Mouse (Mus musculus) forebrain, embryonic 11.5 days (tissue): ENCODE results near the gene Ehmt1. TPM values are rescaled to one million over a fixed set of nuclear protein-coding genes. Genes with fewer than 3 reads are reported as not detected.

Experiments used
- ATAC-seq: fragments of 200-750 bp; cut with Nextera tagmentation; replicated peaks from 2 replicates; pipeline ENCODE4 v1.8.0; 2017; ENCODE audit warnings: moderate TSS enrichment; ENCODE audit not compliant: low FRiP score
- DNase-seq: peaks from one replicate; pipeline ENCODE4 v3.0.0-alpha.2; 2017; ENCODE audit warnings: low spot score
- H3K27ac ChIP-seq: fragments of 300-500 bp; sonication (generic); 2 replicates; pipeline ENCODE4 v1.5.1; 2014; ENCODE audit warnings: low read depth, low read length
- H3K27me3 ChIP-seq: fragments of 300-500 bp; sonication (generic); 2 replicates; pipeline ENCODE4 v1.6.1; 2014; ENCODE audit warnings: mild to moderate bottlenecking, low read length, mixed read lengths; ENCODE audit not compliant: control insufficient read depth, insufficient read depth
- H3K36me3 ChIP-seq: fragments of 300-500 bp; sonication (generic); 2 replicates; pipeline ENCODE4 v1.6.1; 2014; ENCODE audit warnings: mild to moderate bottlenecking, low read length, moderate library complexity, mixed read lengths; ENCODE audit not compliant: control insufficient read depth, insufficient read depth
- H3K4me1 ChIP-seq: fragments of 300-500 bp; sonication (generic); replicated peaks from 2 replicates; pipeline ENCODE4 v1.6.1; 2014; ENCODE audit warnings: low read length, mixed read lengths; ENCODE audit not compliant: control insufficient read depth, insufficient read depth
- H3K4me2 ChIP-seq: fragments of 300-500 bp; sonication (generic); 2 replicates; pipeline ENCODE4 v1.6.1; 2014; ENCODE audit warnings: low read depth, mild to moderate bottlenecking, low read length, moderate library complexity, mixed read lengths; ENCODE audit not compliant: severe bottlenecking
- H3K4me3 ChIP-seq: fragments of 300-500 bp; sonication (generic); 2 replicates; pipeline ENCODE4 v1.5.1; 2014; ENCODE audit warnings: low read depth, low read length
- H3K9ac ChIP-seq: fragments of 300-500 bp; sonication (generic); 2 replicates; pipeline ENCODE4 v1.6.1; 2014; ENCODE audit warnings: low read length
- H3K9me3 ChIP-seq: fragments of 300-500 bp; sonication (generic); 2 replicates; pipeline ENCODE4 v1.6.1; 2016; ENCODE audit warnings: low read length, mixed read lengths; ENCODE audit not compliant: control insufficient read depth
- WGBS: fragments of 180-500 bp; shearing (Covaris S2); extraction: QIAGEN DNeasy Blood & Tissue Kit; methylation state at CpG from one replicate; pipeline ENCODE4 v1.1.7; 2014; 5-methylcytosine and 5-hydroxymethylcytosine counted together
- polyA plus RNA-seq: library from polyadenylated mRNA; unstranded; fragments of >200 nt; fragmentation: Nextera tagmentation; extraction: Ambion mirVana; gene quantifications from 2 replicates; pipeline ENCODE4 v1.2.1, GENCODE M21; 2014

The Ehmt1 gene
- polyA plus RNA-seq, 1 experiment from 2014 or later = 123 TPM

DNA sequence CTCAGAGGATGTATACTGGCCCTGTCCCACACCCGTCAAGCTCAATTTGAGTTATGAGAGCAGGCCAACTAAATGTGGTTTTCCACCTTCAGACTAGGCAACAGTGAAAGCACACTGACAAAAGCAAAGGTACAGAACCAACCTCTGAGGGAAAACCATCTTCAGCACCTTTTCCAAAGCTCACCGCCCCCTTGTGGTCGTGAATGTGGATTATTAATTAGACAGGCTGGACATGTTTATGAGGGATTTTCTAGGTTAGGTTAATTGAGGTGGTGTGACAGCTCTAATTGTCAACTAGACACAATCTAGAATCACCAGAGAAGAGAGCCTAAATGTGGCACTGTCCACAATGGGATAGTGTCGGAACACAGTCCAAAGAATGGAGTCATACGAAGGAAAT lies 30.5 kb downstream of the Ehmt1 start:
- Histone ChIP-seq H3K27ac (no peak overlapping the region), H3K27me3 (no peaks in the 10 kb centered on the region), H3K36me3 (peaks cover 8% of the 10 kb centered on the region; the same call in 1 of the 2 replicates), H3K9me3 (no peaks in the 10 kb centered on the region), H3K9ac (no peak overlapping the region), H3K4me1 (no peaks in the 10 kb centered on the region; the same call in 1 of the 2 replicates), H3K4me2 (no peak overlapping the region), H3K4me3 (no peak overlapping the region)
- DNase-seq = no peak
- WGBS = 90% methylated on average over 5 of the region's 5 CpGs
- ATAC-seq = no peak

DNA sequence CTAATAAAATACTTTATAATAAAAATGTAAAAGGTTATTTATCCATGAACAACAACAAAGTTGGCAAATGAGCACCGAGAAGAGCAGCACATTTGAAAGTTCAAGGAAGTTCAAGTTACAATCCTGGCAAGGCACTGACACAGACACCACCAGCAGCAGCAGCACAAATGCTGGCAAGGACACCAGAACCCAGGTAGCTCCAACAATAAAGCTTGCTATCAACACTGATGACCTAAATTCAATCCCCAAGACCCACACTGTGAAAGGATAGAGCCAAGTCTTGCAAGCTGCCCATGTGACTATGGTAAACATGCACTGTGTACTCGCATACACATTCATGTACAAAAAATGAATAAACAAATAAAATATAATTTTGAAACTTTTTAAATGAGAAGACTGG lies 38.7 kb downstream of the Ehmt1 start:
- no peak overlapping the region for H3K9ac ChIP-seq
- H3K4me1 ChIP-seq = no peaks in the 10 kb centered on the region
- H3K27me3 ChIP-seq = no peaks in the 10 kb centered on the region
- H3K4me2 ChIP-seq = no peak overlapping the region
- DNase-seq (no peak), ATAC-seq (no peak)
- 93% methylated on average over 2 of the region's 2 CpGs for WGBS
- H3K9me3 ChIP-seq = no peaks in the 10 kb centered on the region
- H3K27ac ChIP-seq = no peak overlapping the region
- H3K36me3 ChIP-seq = peaks cover 16% of the 10 kb centered on the region
- no peak overlapping the region for H3K4me3 ChIP-seq

DNA sequence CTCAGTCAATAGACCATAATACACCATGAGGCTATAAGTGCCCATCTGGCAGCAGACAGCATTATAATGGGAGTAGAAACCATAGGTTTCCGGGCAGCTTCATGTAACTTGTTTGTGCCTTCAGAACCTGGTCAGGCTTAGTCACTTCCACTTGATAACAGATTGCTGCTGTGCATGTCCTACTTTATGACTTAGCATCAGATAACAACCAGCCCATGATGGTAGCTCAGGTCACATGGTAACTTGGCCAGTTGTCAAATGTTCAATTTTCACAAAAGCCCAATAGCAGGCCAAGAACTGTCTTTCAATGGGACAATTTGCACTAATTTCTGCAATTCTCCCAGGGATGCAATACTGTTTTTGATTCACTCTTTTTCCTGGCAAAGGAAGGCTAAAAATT lies 48.5 kb downstream of the Ehmt1 start:
- WGBS = 97% methylated on average over 1 of the region's 1 CpGs
- no peaks in the 10 kb centered on the region for H3K27me3 ChIP-seq
- H3K4me2 ChIP-seq = no peak overlapping the region
- H3K9ac ChIP-seq = no peak overlapping the region
- no peak overlapping the region for H3K27ac ChIP-seq
- ATAC-seq = no peak
- H3K4me3 ChIP-seq = no peak overlapping the region
- no peaks in the 10 kb centered on the region for H3K9me3 ChIP-seq
- H3K36me3 ChIP-seq = peaks cover 3% of the 10 kb centered on the region; the same call in 1 of the 2 replicates
- no peak for DNase-seq
- H3K4me1 ChIP-seq = no peaks in the 10 kb centered on the region

DNA sequence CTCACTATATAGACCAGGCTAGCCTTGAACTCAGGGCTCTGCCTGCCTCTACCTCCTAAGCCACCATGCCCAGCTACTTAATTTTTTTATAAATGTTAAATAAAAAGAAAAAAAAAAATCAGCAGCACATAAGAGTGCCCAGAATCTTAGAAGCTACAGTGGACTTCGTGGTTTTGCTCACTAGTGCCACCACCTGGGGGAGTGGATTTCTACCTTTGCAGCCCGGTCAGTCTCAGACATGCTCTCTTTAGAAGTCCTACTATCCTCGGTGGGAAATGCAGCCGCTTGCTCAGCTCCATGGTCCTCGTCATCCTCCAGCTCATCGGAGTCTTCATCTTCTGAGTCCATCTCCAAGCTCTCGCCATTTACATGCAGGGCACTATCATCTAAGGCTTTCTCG lies 56.4 kb downstream of the Ehmt1 start:
- no peaks in the 10 kb centered on the region for H3K9me3 ChIP-seq
- DNase-seq = no peak
- ATAC-seq = no peak
- H3K4me1 ChIP-seq = no peaks in the 10 kb centered on the region
- H3K36me3 ChIP-seq = peaks cover 9% of the 10 kb centered on the region; the same call in 1 of the 2 replicates
- WGBS = 89% methylated on average over 8 of the region's 8 CpGs
- no peak overlapping the region for H3K27ac ChIP-seq
- no peak overlapping the region for H3K9ac ChIP-seq
- H3K4me3 ChIP-seq = no peak overlapping the region
- H3K27me3 ChIP-seq = no peaks in the 10 kb centered on the region
- H3K4me2 ChIP-seq = no peak overlapping the region

DNA sequence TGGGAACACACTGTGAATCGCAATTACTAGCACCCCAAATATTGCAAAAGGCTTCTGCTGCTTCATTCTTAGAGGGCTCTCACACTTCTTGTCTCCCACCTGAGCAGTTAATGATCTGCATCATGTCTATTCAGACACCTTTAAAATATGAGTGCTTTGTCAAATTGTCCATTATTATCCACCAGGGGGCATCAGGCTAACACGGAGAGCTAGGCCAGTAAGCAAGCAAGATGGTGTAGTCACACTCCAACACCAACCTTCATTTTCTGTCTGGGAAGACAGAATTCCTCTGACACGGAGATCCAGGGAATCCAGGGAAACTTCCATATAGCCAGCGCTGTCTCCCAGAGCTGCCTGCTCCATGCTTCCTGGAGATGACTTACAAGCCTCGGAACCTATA lies 67.0 kb downstream of the Ehmt1 start:
- H3K27me3 ChIP-seq = no peaks in the 10 kb centered on the region
- H3K36me3 ChIP-seq = peaks cover 5% of the 10 kb centered on the region; the same call in 1 of the 2 replicates
- no peaks in the 10 kb centered on the region for H3K4me1 ChIP-seq
- DNase-seq (no peak), ATAC-seq (no peak)
- no peak overlapping the region for H3K4me2 ChIP-seq
- WGBS = 82% methylated on average over 5 of the region's 5 CpGs
- H3K27ac ChIP-seq = no peak overlapping the region
- H3K9ac ChIP-seq = no peak overlapping the region
- no peaks in the 10 kb centered on the region for H3K9me3 ChIP-seq
- H3K4me3 ChIP-seq = no peak overlapping the region

DNA sequence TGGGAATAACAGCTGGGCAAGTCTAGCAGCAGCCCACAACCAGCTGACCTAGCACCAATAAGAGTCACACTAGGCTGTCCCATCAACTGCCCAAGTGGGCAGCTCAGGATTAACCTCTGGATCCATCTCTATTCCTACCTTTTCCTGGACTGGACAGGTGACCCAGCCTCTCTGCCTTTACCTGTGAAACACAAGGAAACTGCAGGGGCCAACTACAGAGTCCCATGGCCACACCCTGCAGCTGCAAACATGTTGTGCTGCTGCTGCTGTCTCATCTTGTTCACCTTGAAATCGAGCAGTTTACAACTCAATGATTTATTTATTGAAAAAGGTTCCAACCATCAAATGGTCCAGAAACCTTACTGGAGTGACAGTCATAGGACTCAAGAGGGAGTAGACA lies 72.9 kb downstream of the Ehmt1 start:
- peaks cover 5% of the 10 kb centered on the region; the same call in 1 of the 2 replicates for H3K36me3 ChIP-seq
- WGBS = 87% methylated on average over 1 of the region's 1 CpGs
- no peak for ATAC-seq
- H3K9me3 ChIP-seq = no peaks in the 10 kb centered on the region
- no peak overlapping the region for H3K4me3 ChIP-seq
- no peaks in the 10 kb centered on the region for H3K4me1 ChIP-seq
- no peak overlapping the region for H3K27ac ChIP-seq
- H3K9ac ChIP-seq = no peak overlapping the region
- H3K4me2 ChIP-seq = no peak overlapping the region
- H3K27me3 ChIP-seq = no peaks in the 10 kb centered on the region
- DNase-seq = no peak

DNA sequence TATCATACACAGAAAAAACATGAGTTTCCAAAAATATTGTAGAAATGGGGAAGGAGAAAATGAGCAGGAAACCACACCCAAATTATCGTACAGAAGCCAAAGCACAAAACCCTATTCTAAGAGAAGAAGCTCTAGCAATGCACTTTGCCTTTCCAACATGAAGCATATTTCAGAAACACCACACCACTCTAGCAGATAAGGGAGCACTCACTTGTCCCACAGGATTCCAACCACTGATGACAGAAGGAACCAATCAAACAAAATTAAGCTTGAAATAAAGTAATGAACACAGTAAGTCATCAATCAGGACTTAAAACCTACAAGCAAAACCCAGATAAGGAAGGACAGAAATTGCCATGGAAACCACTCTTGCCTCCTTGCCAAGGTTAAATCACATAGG lies 74.2 kb downstream of the Ehmt1 start:
- H3K27ac ChIP-seq = no peak overlapping the region
- no peak overlapping the region for H3K9ac ChIP-seq
- H3K36me3 ChIP-seq = peaks cover 10% of the 10 kb centered on the region
- ATAC-seq = no peak
- H3K4me1 ChIP-seq = no peaks in the 10 kb centered on the region
- 86% methylated on average over 1 of the region's 1 CpGs for WGBS
- no peak overlapping the region for H3K4me2 ChIP-seq
- no peaks in the 10 kb centered on the region for H3K9me3 ChIP-seq
- no peak for DNase-seq
- H3K4me3 ChIP-seq = no peak overlapping the region
- H3K27me3 ChIP-seq = no peaks in the 10 kb centered on the region

DNA sequence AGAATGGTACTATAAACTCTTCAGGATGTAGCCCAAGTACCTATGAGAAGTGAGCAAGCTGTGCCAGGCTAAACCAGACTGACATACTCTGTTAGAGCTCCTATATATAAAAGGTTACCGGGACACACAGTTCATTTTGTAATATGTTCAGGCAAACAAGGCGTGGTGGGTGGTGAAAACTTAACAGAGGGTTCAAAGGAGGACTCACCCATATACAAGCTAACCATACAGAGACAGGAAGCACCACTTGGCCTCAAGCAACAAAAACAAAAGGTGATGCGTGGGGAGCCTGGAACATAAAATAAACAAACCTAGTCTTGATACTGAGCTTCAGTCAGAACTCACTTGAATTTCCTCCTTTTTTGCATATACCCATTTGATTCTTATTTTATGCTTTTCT lies 88.8 kb downstream of the Ehmt1 start:
- Histone ChIP-seq H3K4me1 (no peaks in the 10 kb centered on the region), H3K36me3 (peaks cover 2% of the 10 kb centered on the region; the same call in 1 of the 2 replicates), H3K9me3 (no peaks in the 10 kb centered on the region), H3K27ac (no peak overlapping the region), H3K4me3 (no peak overlapping the region), H3K9ac (no peak overlapping the region), H3K4me2 (no peak overlapping the region), H3K27me3 (no peaks in the 10 kb centered on the region)
- 91% methylated on average over 3 of the region's 3 CpGs for WGBS
- DNase-seq = no peak
- ATAC-seq = no peak

DNA sequence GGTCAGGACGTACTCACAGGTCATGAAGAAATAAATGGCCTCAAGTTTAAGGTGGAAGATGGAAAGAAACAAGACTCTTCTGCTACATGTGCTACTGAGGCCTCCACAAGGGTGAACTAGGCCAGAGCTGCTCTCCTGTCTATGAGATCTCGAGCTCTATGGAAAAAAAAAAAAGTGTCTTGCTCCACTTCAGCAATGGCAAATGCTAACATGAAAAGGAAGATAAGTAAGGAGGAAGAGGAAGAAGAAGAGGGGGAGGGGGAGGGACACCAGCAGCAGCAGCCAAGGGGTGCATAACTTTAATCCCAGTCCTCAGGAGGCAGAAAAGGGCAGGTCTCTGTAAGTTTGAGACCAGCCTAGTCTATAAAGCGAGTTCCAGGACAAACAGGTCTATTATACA lies 109.7 kb downstream of the Ehmt1 start:
- H3K36me3 ChIP-seq = peaks cover 12% of the 10 kb centered on the region
- ATAC-seq = no peak

More for the DNA sequence above, 109.7 kb downstream of the Ehmt1 start:
- H3K9ac ChIP-seq = no peak overlapping the region
- 91% methylated on average over 3 of the region's 3 CpGs for WGBS
- H3K27me3 ChIP-seq = no peaks in the 10 kb centered on the region
- H3K4me3 ChIP-seq = no peak overlapping the region
- H3K4me2 ChIP-seq = no peak overlapping the region
- no peak for DNase-seq
- H3K4me1 ChIP-seq = no peaks in the 10 kb centered on the region
- no peaks in the 10 kb centered on the region for H3K9me3 ChIP-seq
- no peak overlapping the region for H3K27ac ChIP-seq
